Mouse (Mus musculus) midbrain, embryonic 16.5 days (tissue): ENCODE measurements around the gene Smim24. TPM values are rescaled to one million over a fixed set of nuclear protein-coding genes. Genes with fewer than 3 reads are reported as not detected.
A peak's percentile ranks its signal among the peaks of the same experiment; 100 is the strongest.

Experiments used
- ATAC-seq: fragments of 200-750 bp; cut with Nextera tagmentation; 2 replicates; pipeline ENCODE4 v1.8.0; 2017; ENCODE audit warnings: moderate TSS enrichment
- H3K27ac ChIP-seq: fragments of 300-500 bp; sonication (generic); 2 replicates; pipeline ENCODE4 v1.5.1; 2014; ENCODE audit warnings: mild to moderate bottlenecking, low read length, mixed read lengths
- H3K27me3 ChIP-seq: fragments of 300-500 bp; sonication (generic); 2 replicates; pipeline ENCODE4 v1.6.1; 2014; ENCODE audit warnings: low read depth, low read length, mixed read lengths; ENCODE audit not compliant: control insufficient read depth, insufficient read depth
- H3K36me3 ChIP-seq: fragments of 300-500 bp; sonication (generic); 2 replicates; pipeline ENCODE4 v1.6.1; 2014; ENCODE audit warnings: mild to moderate bottlenecking, low read length, moderate library complexity, mixed read lengths; ENCODE audit not compliant: control insufficient read depth, insufficient read depth
- H3K4me1 ChIP-seq: fragments of 300-500 bp; sonication (generic); 2 replicates; pipeline ENCODE4 v1.6.1; 2014; ENCODE audit warnings: mild to moderate bottlenecking, low read length, mixed read lengths; ENCODE audit not compliant: control insufficient read depth, insufficient read depth
- H3K4me2 ChIP-seq: fragments of 300-500 bp; sonication (generic); 2 replicates; pipeline ENCODE4 v1.6.1; 2014; ENCODE audit warnings: mild to moderate bottlenecking, low read length, mixed read lengths
- H3K4me3 ChIP-seq: fragments of 300-500 bp; sonication (generic); 2 replicates; pipeline ENCODE4 v1.5.1; 2014; ENCODE audit warnings: low read depth, mild to moderate bottlenecking, low read length, moderate library complexity, mixed read lengths
- H3K9ac ChIP-seq: fragments of 300-500 bp; sonication (generic); 2 replicates; pipeline ENCODE4 v1.6.1; 2014; ENCODE audit warnings: low read depth, low read length, mixed read lengths
- H3K9me3 ChIP-seq: fragments of 300-500 bp; sonication (generic); replicated peaks from 2 replicates; pipeline ENCODE4 v1.6.1; 2014; ENCODE audit warnings: mild to moderate bottlenecking, low read length, mixed read lengths; ENCODE audit not compliant: control insufficient read depth, poor library complexity, severe bottlenecking
- WGBS: fragments of 180-500 bp; shearing (Covaris S2); extraction: QIAGEN DNeasy Blood & Tissue Kit; methylation state at CpG from one replicate; pipeline ENCODE4 v1.1.7; 2014; 5-methylcytosine and 5-hydroxymethylcytosine counted together
- polyA plus RNA-seq: library from polyadenylated mRNA; unstranded; fragments of >200 nt; fragmentation: Nextera tagmentation; extraction: Ambion mirVana; gene quantifications from 2 replicates; pipeline ENCODE4 v1.2.1, GENCODE M21; 2015

Smim24 gene
- polyA plus RNA-seq, 1 experiment from 2014 or later, result 1.4 TPM

- Histone ChIP-seq H3K27ac (peak overlapping the region; percentile 82), H3K4me3 (no peak overlapping the region), H3K9me3 (no peaks in the 10 kb centered on the region), H3K36me3 (peaks cover 38% of the 10 kb centered on the region), H3K27me3 (no peaks in the 10 kb centered on the region; the same call in 1 of the 2 replicates), H3K4me2 (no peak overlapping the region; the same call in 1 of the 2 replicates), H3K9ac (peak overlapping the region; percentile 31; the same call in 1 of the 2 replicates), H3K4me1 (peaks cover 22% of the 10 kb centered on the region)
- ATAC-seq, result no peak
- WGBS, result 20% methylated on average over 7 of the region's 7 CpGs
Observed at GRCm38 (mm10) chr10:81402227-81402765, 9.4 kb downstream of the Smim24 start.

GRCm38 (mm10) chr10:81403511-81403910, 10.7 kb downstream of the Smim24 start:
- peaks cover 39% of the 10 kb centered on the region for H3K36me3 ChIP-seq
- H3K27ac ChIP-seq, result 0 out of 2 replicates have a peak overlapping the region, but pooled peaks have one; percentile 22
- no peak overlapping the region for H3K4me2 ChIP-seq
- ATAC-seq, result no peak
- peaks cover 3% of the 10 kb centered on the region for H3K27me3 ChIP-seq
- no peak overlapping the region for H3K4me3 ChIP-seq
- peaks cover 26% of the 10 kb centered on the region for H3K4me1 ChIP-seq
- 35% methylated on average over 10 of the region's 10 CpGs for WGBS
- no peaks in the 10 kb centered on the region for H3K9me3 ChIP-seq
- H3K9ac ChIP-seq, result 0 out of 2 replicates have a peak overlapping the region, but pooled peaks have one; percentile 20

- Histone ChIP-seq H3K9me3 (no peaks in the 10 kb centered on the region), H3K4me3 (no peak overlapping the region), H3K9ac (no peak overlapping the region), H3K4me2 (no peak overlapping the region), H3K36me3 (peaks cover 37% of the 10 kb centered on the region), H3K4me1 (peaks cover 26% of the 10 kb centered on the region), H3K27ac (no peak overlapping the region), H3K27me3 (peaks cover 3% of the 10 kb centered on the region)
- ATAC-seq, result no peak
- WGBS, result 20% methylated on average over 9 of the region's 9 CpGs
Observed at GRCm38 (mm10) chr10:81404082-81404481, 11.2 kb downstream of the Smim24 start.

GRCm38 (mm10) chr10:81404720-81405119, 11.9 kb downstream of the Smim24 start:
- 64% methylated on average over 16 of the region's 18 CpGs for WGBS
- Histone ChIP-seq H3K4me1 (peaks cover 26% of the 10 kb centered on the region), H3K9ac (no peak overlapping the region), H3K4me3 (no peak overlapping the region), H3K4me2 (no peak overlapping the region), H3K27ac (no peak overlapping the region), H3K27me3 (peaks cover 3% of the 10 kb centered on the region), H3K36me3 (peaks cover 35% of the 10 kb centered on the region), H3K9me3 (no peaks in the 10 kb centered on the region)
- ATAC-seq, result no peak

- Histone ChIP-seq H3K4me1 (peaks cover 26% of the 10 kb centered on the region), H3K4me2 (no peak overlapping the region), H3K4me3 (no peak overlapping the region), H3K9ac (no peak overlapping the region), H3K36me3 (peaks cover 26% of the 10 kb centered on the region), H3K9me3 (no peaks in the 10 kb centered on the region), H3K27ac (no peak overlapping the region), H3K27me3 (peaks cover 3% of the 10 kb centered on the region)
- 46% methylated on average over 13 of the region's 13 CpGs for WGBS
- ATAC-seq, result no peak
Observed at GRCm38 (mm10) chr10:81405588-81406201, 12.8 kb downstream of the Smim24 start.

- 29% methylated on average over 24 of the region's 24 CpGs for WGBS
- peak overlapping the region; percentile 6; the same call in 1 of the 2 replicates for H3K4me3 ChIP-seq
- H3K36me3 ChIP-seq, result peaks cover 26% of the 10 kb centered on the region
- H3K27me3 ChIP-seq, result peaks cover 3% of the 10 kb centered on the region
- 0 out of 2 replicates have a peak overlapping the region, but pooled peaks have one; percentile 21 for H3K9ac ChIP-seq
- no peak for ATAC-seq
- no peak overlapping the region for H3K27ac ChIP-seq
- H3K9me3 ChIP-seq, result no peaks in the 10 kb centered on the region
- peaks cover 27% of the 10 kb centered on the region for H3K4me1 ChIP-seq
- peak overlapping the region; percentile 5 for H3K4me2 ChIP-seq
Observed at GRCm38 (mm10) chr10:81406504-81407440, 13.9 kb downstream of the Smim24 start.

GRCm38 (mm10) chr10:81407539-81408423, 14.9 kb downstream of the Smim24 start:
- Histone ChIP-seq H3K27me3 (peaks cover 3% of the 10 kb centered on the region), H3K4me3 (peak overlapping the region; percentile 6; the same call in 1 of the 2 replicates), H3K4me1 (peaks cover 17% of the 10 kb centered on the region), H3K36me3 (peaks cover 26% of the 10 kb centered on the region), H3K9ac (no peak overlapping the region), H3K27ac (no peak overlapping the region), H3K4me2 (peak overlapping the region; percentile 5; the same call in 1 of the 2 replicates), H3K9me3 (no peaks in the 10 kb centered on the region)
- ATAC-seq, result no peak
- 26% methylated on average over 31 of the region's 31 CpGs for WGBS

- Histone ChIP-seq H3K27ac (no peak overlapping the region), H3K4me1 (peaks cover 11% of the 10 kb centered on the region; the same call in 1 of the 2 replicates), H3K9ac (no peak overlapping the region)
Observed at GRCm38 (mm10) chr10:81408424-81408729, 15.5 kb downstream of the Smim24 start.

More at GRCm38 (mm10) chr10:81408424-81408729, 15.5 kb downstream of the Smim24 start:
- WGBS, result 50% methylated on average over 13 of the region's 13 CpGs
- no peak overlapping the region for H3K4me2 ChIP-seq
- no peak overlapping the region for H3K4me3 ChIP-seq
- ATAC-seq, result no peak
- peaks cover 3% of the 10 kb centered on the region for H3K27me3 ChIP-seq
- H3K9me3 ChIP-seq, result no peaks in the 10 kb centered on the region
- H3K36me3 ChIP-seq, result peaks cover 26% of the 10 kb centered on the region
